Mouse (Mus musculus): ENCODE data around the gene Jade1. TPM values are rescaled to one million over a fixed set of nuclear protein-coding genes. Genes with fewer than 3 reads are reported as not detected.

Gene Jade1
- polyA plus RNA-seq (2015; fragmentation: Nextera tagmentation; extraction: Ambion mirVana), result 15.3 and 18.4 TPM in 2 replicates

GRCm38 (mm10) chr3:41555491-41556381 lies at the start of gene Jade1:
Gene Jade1 (plus strand): TSS chr3:41555731.
- WGBS, result 97% methylated on average over 36 of the region's 36 CpGs
- no peak within 1 kb of the TSS for H3K27ac ChIP-seq (ENCODE audit: low read depth, low read length)

GRCm38 (mm10) chr3:41509441-41509840 lies 46.1 kb upstream of the Jade1 start:
- H3K27me3 ChIP-seq (replicated peaks; ENCODE audit: control insufficient read depth, insufficient read depth, low read length), result no peaks in the 10 kb centered on the region
- no peak overlapping the region for H3K27ac ChIP-seq (ENCODE audit: low read depth, low read length)
- H3K36me3 ChIP-seq (ENCODE audit: control insufficient read depth, insufficient read depth), result no peaks in the 10 kb centered on the region
- H3K4me1 ChIP-seq (replicated peaks; ENCODE audit: control insufficient read depth, insufficient read depth, low read length), result no peaks in the 10 kb centered on the region
- no peak overlapping the region for H3K4me2 ChIP-seq (replicated peaks; ENCODE audit: low read depth)
- H3K4me3 ChIP-seq (ENCODE audit: low read depth, low read length), result no peak overlapping the region
- ATAC-seq, result peak; percentile 61; the same call in 1 of the 2 replicates
- no peak overlapping the region for H3K9ac ChIP-seq (ENCODE audit: low read depth, low read length)
- WGBS, result 80% methylated on average over 2 of the region's 2 CpGs
- no peak for TF ChIP-seq CTCF (IDR thresholded peaks at IDR 0.05; ENCODE audit: low read depth)
- no peaks in the 10 kb centered on the region for H3K9me3 ChIP-seq (ENCODE audit: control insufficient read depth)

More at GRCm38 (mm10) chr3:41555491-41556381, at the start of gene Jade1:
- H3K27me3 ChIP-seq (replicated peaks; ENCODE audit: control insufficient read depth, insufficient read depth, low read length), result no peaks in the 10 kb centered on the region
- no peak within 1 kb of the TSS for H3K9ac ChIP-seq (ENCODE audit: low read depth, low read length)
- no peak for ATAC-seq
- no peak within 1 kb of the TSS for H3K4me3 ChIP-seq (ENCODE audit: low read depth, low read length)
- no peak for TF ChIP-seq CTCF (IDR thresholded peaks at IDR 0.05; ENCODE audit: low read depth)
- no peaks in the 10 kb centered on the region for H3K36me3 ChIP-seq (ENCODE audit: control insufficient read depth, insufficient read depth)
- no peaks in the 10 kb centered on the region for H3K4me1 ChIP-seq (replicated peaks; ENCODE audit: control insufficient read depth, insufficient read depth, low read length)
- H3K9me3 ChIP-seq (ENCODE audit: control insufficient read depth), result no peaks in the 10 kb centered on the region
- H3K4me2 ChIP-seq (replicated peaks; ENCODE audit: low read depth), result no peak within 1 kb of the TSS

- WGBS, result 84% methylated on average over 9 of the region's 9 CpGs
- no peaks in the 10 kb centered on the region for H3K9me3 ChIP-seq (ENCODE audit: control insufficient read depth)
- no peak overlapping the region for H3K4me3 ChIP-seq (ENCODE audit: low read depth, low read length)
- no peak overlapping the region for H3K27ac ChIP-seq (ENCODE audit: low read depth, low read length)
- TF ChIP-seq CTCF (IDR thresholded peaks at IDR 0.05; ENCODE audit: low read depth), result no peak
- no peaks in the 10 kb centered on the region for H3K4me1 ChIP-seq (replicated peaks; ENCODE audit: control insufficient read depth, insufficient read depth, low read length)
- no peak overlapping the region for H3K9ac ChIP-seq (ENCODE audit: low read depth, low read length)
- no peak overlapping the region for H3K4me2 ChIP-seq (replicated peaks; ENCODE audit: low read depth)
- no peaks in the 10 kb centered on the region for H3K27me3 ChIP-seq (replicated peaks; ENCODE audit: control insufficient read depth, insufficient read depth, low read length)
- no peaks in the 10 kb centered on the region for H3K36me3 ChIP-seq (ENCODE audit: control insufficient read depth, insufficient read depth)
- no peak for ATAC-seq
These were observed 45.3 kb upstream of the Jade1 start for GRCm38 (mm10) chr3:41510191-41510590.

- H3K9ac ChIP-seq (ENCODE audit: low read depth, low read length), result no peak overlapping the region
- no peak for TF ChIP-seq CTCF (IDR thresholded peaks at IDR 0.05; ENCODE audit: low read depth)
- no peak for ATAC-seq
- no peak overlapping the region for H3K4me3 ChIP-seq (ENCODE audit: low read depth, low read length)
- H3K9me3 ChIP-seq (ENCODE audit: control insufficient read depth), result no peaks in the 10 kb centered on the region
- no peak overlapping the region for H3K27ac ChIP-seq (ENCODE audit: low read depth, low read length)
- no peaks in the 10 kb centered on the region for H3K27me3 ChIP-seq (replicated peaks; ENCODE audit: control insufficient read depth, insufficient read depth, low read length)
- WGBS, result 66% methylated on average over 7 of the region's 7 CpGs
- no peaks in the 10 kb centered on the region for H3K36me3 ChIP-seq (ENCODE audit: control insufficient read depth, insufficient read depth)
- no peak overlapping the region for H3K4me2 ChIP-seq (replicated peaks; ENCODE audit: low read depth)
- no peaks in the 10 kb centered on the region for H3K4me1 ChIP-seq (replicated peaks; ENCODE audit: control insufficient read depth, insufficient read depth, low read length)
These were observed 44.8 kb upstream of the Jade1 start for GRCm38 (mm10) chr3:41510750-41511149.

- no peak overlapping the region for H3K4me3 ChIP-seq (ENCODE audit: low read depth, low read length)
- no peaks in the 10 kb centered on the region for H3K4me1 ChIP-seq (replicated peaks; ENCODE audit: control insufficient read depth, insufficient read depth, low read length)
- no peaks in the 10 kb centered on the region for H3K27me3 ChIP-seq (replicated peaks; ENCODE audit: control insufficient read depth, insufficient read depth, low read length)
- no peak overlapping the region for H3K4me2 ChIP-seq (replicated peaks; ENCODE audit: low read depth)
- H3K9ac ChIP-seq (ENCODE audit: low read depth, low read length), result no peak overlapping the region
- 79% methylated on average over 5 of the region's 5 CpGs for WGBS
- no peaks in the 10 kb centered on the region for H3K36me3 ChIP-seq (ENCODE audit: control insufficient read depth, insufficient read depth)
- TF ChIP-seq CTCF (IDR thresholded peaks at IDR 0.05; ENCODE audit: low read depth), result no peak
- no peak for ATAC-seq
- no peak overlapping the region for H3K27ac ChIP-seq (ENCODE audit: low read depth, low read length)
- H3K9me3 ChIP-seq (ENCODE audit: control insufficient read depth), result no peaks in the 10 kb centered on the region
These were observed 41.5 kb upstream of the Jade1 start for GRCm38 (mm10) chr3:41514003-41514402.

GRCm38 (mm10) chr3:41514683-41515305 lies 40.7 kb upstream of the Jade1 start:
- H3K4me1 ChIP-seq (replicated peaks; ENCODE audit: control insufficient read depth, insufficient read depth, low read length), result no peaks in the 10 kb centered on the region
- no peaks in the 10 kb centered on the region for H3K27me3 ChIP-seq (replicated peaks; ENCODE audit: control insufficient read depth, insufficient read depth, low read length)
- no peak overlapping the region for H3K27ac ChIP-seq (ENCODE audit: low read depth, low read length)
- no peak overlapping the region for H3K9ac ChIP-seq (ENCODE audit: low read depth, low read length)
- 61% methylated on average over 11 of the region's 11 CpGs for WGBS
- no peak overlapping the region for H3K4me2 ChIP-seq (replicated peaks; ENCODE audit: low read depth)
- no peak overlapping the region for H3K4me3 ChIP-seq (ENCODE audit: low read depth, low read length)
- H3K36me3 ChIP-seq (ENCODE audit: control insufficient read depth, insufficient read depth), result no peaks in the 10 kb centered on the region
- peak; percentile 69 for ATAC-seq
- H3K9me3 ChIP-seq (ENCODE audit: control insufficient read depth), result no peaks in the 10 kb centered on the region
- TF ChIP-seq CTCF (IDR thresholded peaks at IDR 0.05; ENCODE audit: low read depth), result no peak

Measured in intestine, postnatal 0 days (tissue).